Mouse (Mus musculus) embryonic facial prominence, embryonic 14.5 days (tissue): ENCODE data around the gene Ankrd39. TPM values are rescaled to one million over a fixed set of nuclear protein-coding genes. Genes with fewer than 3 reads are reported as not detected.

Experiments
- ATAC-seq: fragments of 200-750 bp; cut with Nextera tagmentation; 2 replicates; pipeline ENCODE4 v1.8.0; 2017; ENCODE audit warnings: low read depth, moderate number of reproducible peaks, moderate TSS enrichment
- DNase-seq: peaks from one replicate; pipeline ENCODE4 v3.0.0-alpha.2; 2015; ENCODE audit warnings: low spot score
- H3K27ac ChIP-seq: fragments of 300-500 bp; sonication (generic); replicated peaks from 2 replicates; pipeline ENCODE4 v1.5.1; 2014; ENCODE audit warnings: low read depth, mild to moderate bottlenecking, low read length, moderate library complexity
- H3K27me3 ChIP-seq: fragments of 300-500 bp; sonication (generic); replicated peaks from 2 replicates; pipeline ENCODE4 v1.6.1; 2014; ENCODE audit warnings: low read length; ENCODE audit not compliant: control insufficient read depth, insufficient read depth
- H3K36me3 ChIP-seq: fragments of 300-500 bp; sonication (generic); 2 replicates; pipeline ENCODE4 v1.6.1; 2014; ENCODE audit warnings: low read length, mixed read lengths; ENCODE audit not compliant: control insufficient read depth, insufficient read depth
- H3K4me1 ChIP-seq: fragments of 300-500 bp; sonication (generic); 2 replicates; pipeline ENCODE4 v1.6.1; 2014; ENCODE audit warnings: antibody characterized with exemption, low read length; ENCODE audit not compliant: control insufficient read depth, insufficient read depth
- H3K4me2 ChIP-seq: fragments of 300-500 bp; sonication (generic); 2 replicates; pipeline ENCODE4 v1.6.1; 2014; ENCODE audit warnings: low read depth, mild to moderate bottlenecking, low read length, moderate library complexity, mixed read lengths
- H3K4me3 ChIP-seq: fragments of 300-500 bp; sonication (generic); 2 replicates; pipeline ENCODE4 v1.5.1; 2014; ENCODE audit warnings: low read depth, mild to moderate bottlenecking, low read length
- H3K9ac ChIP-seq: fragments of 300-500 bp; sonication (generic); 2 replicates; pipeline ENCODE4 v1.6.1; 2014; ENCODE audit warnings: low read depth, mild to moderate bottlenecking, low read length, moderate library complexity, mixed read lengths
- H3K9me3 ChIP-seq: fragments of 300-500 bp; sonication (generic); 2 replicates; pipeline ENCODE4 v1.6.1; 2016; ENCODE audit warnings: low read length; ENCODE audit not compliant: control insufficient read depth
- WGBS: fragments of 180-500 bp; shearing (Covaris S2); extraction: QIAGEN DNeasy Blood & Tissue Kit; methylation state at CpG from one replicate; pipeline ENCODE4 v1.1.7; 2014; 5-methylcytosine and 5-hydroxymethylcytosine counted together
- polyA plus RNA-seq: library from polyadenylated mRNA; unstranded; fragments of >200 nt; fragmentation: Nextera tagmentation; extraction: Ambion mirVana; gene quantifications from 2 replicates; pipeline ENCODE4 v1.2.1, GENCODE M21; 2014

Ankrd39 gene
- polyA plus RNA-seq, 1 experiment from 2014 or later, result 19.5 TPM

DNA sequence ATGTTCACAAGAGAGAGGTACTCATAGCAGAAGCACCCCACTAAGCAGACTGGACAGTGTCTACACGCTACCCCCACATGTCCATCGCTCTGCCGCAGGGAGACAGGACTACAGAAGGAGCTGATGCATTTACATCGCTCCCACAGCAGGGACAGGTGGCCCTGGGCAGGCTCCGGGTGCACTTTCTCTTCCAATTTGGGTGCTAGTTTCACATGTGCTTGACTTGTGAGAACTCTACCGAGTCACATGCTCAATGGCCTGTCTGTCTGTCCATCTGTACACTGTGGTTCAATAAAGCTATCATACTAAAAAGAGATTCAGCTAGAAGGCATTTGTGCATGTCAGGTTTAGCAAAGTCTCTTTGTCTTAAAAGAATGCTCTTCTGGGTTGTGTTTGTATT is 40.6 kb upstream of the Ankrd39 start:
- Histone ChIP-seq H3K36me3 (no peaks in the 10 kb centered on the region), H3K27ac (peak overlapping the region; percentile 78), H3K4me3 (no peak overlapping the region), H3K4me1 (peaks cover 18% of the 10 kb centered on the region), H3K27me3 (no peaks in the 10 kb centered on the region), H3K4me2 (no peak overlapping the region), H3K9me3 (no peaks in the 10 kb centered on the region), H3K9ac (no peak overlapping the region)
- 83% methylated on average over 6 of the region's 6 CpGs for WGBS
- no peak for DNase-seq
- no peak for ATAC-seq

DNA sequence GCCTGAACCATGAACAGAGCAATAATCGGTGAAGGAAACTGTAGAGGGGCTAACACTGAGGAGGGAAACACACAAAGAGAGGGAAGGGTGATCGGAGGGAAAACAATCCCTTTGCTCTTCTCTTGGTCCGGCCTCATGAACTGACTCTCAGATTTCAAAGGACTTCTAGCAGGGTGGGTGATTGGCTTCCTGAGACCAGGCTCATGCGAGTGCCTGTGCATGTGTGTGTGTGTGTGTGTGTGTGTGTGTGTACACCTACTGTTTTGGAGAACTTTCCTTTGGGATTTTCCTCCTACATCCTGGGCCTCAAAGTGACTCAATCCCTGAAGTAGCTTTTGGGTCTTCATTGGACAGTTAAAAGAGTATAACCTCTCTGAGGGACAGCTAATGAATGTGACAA is 39.0 kb upstream of the Ankrd39 start:
- Histone ChIP-seq H3K4me2 (no peak overlapping the region), H3K27ac (no peak overlapping the region), H3K4me3 (no peak overlapping the region), H3K4me1 (peaks cover 20% of the 10 kb centered on the region), H3K36me3 (no peaks in the 10 kb centered on the region), H3K27me3 (no peaks in the 10 kb centered on the region), H3K9me3 (no peaks in the 10 kb centered on the region), H3K9ac (no peak overlapping the region)
- DNase-seq, result no peak
- 34% methylated on average over 4 of the region's 4 CpGs for WGBS
- ATAC-seq, result no peak

DNA sequence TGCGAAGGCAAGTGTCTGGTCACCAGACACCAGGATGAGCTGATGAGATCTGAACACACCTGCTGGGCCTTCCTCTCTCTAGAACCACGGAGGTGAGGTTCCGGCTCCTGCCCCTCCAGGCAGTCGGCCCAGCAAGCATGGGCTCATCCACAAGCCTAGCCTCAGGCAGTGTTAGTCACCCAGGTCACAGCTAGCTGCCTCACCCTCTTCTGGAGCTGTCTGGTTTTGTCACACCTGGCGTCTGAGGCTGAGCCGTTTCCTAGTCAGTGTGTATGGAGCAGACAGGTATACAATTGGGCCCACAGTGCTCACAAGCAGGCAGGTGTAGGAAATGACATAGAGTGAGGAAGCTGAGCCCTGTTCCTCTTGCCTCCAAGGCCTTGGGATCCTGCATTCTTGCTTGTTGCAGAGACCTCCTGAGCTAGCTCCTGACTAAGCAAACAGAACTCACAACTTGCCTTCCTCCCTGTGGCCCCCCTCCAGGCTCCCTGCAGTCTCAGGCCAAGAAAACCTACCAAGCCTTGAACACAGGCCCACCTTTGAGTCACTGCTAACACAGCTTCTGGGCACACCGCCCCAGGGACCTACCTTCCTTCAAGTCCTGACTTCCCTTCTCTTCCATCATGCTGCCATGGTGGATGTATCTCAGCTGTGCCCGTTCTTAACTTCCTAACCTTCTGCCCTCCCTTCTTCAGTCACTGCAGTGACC is 36.3 kb upstream of the Ankrd39 start:
- Histone ChIP-seq H3K9ac (no peak overlapping the region), H3K4me1 (peaks cover 34% of the 10 kb centered on the region), H3K4me3 (no peak overlapping the region), H3K4me2 (no peak overlapping the region), H3K27ac (no peak overlapping the region), H3K27me3 (no peaks in the 10 kb centered on the region), H3K9me3 (no peaks in the 10 kb centered on the region), H3K36me3 (no peaks in the 10 kb centered on the region)
- WGBS, result 72% methylated on average over 8 of the region's 8 CpGs
- ATAC-seq (no peak), DNase-seq (no peak)

- Histone ChIP-seq H3K27ac (no peak overlapping the region), H3K4me1 (peaks cover 25% of the 10 kb centered on the region)
- no peak for ATAC-seq
These were observed 35.0 kb upstream of the Ankrd39 start for GRCm38 (mm10) chr1:36582211-36582610.

GRCm38 (mm10) chr1:36581260-36581659 is 34.0 kb upstream of the Ankrd39 start:
- DNase-seq (no peak), ATAC-seq (no peak)
- Histone ChIP-seq H3K36me3 (no peaks in the 10 kb centered on the region), H3K4me3 (no peak overlapping the region), H3K9me3 (no peaks in the 10 kb centered on the region), H3K27me3 (no peaks in the 10 kb centered on the region), H3K4me2 (no peak overlapping the region), H3K27ac (peak overlapping the region; percentile 88), H3K9ac (no peak overlapping the region), H3K4me1 (peaks cover 25% of the 10 kb centered on the region)
- WGBS, result 73% methylated on average over 5 of the region's 5 CpGs

More at GRCm38 (mm10) chr1:36582211-36582610, 35.0 kb upstream of the Ankrd39 start:
- Histone ChIP-seq H3K9ac (no peak overlapping the region), H3K9me3 (no peaks in the 10 kb centered on the region), H3K4me2 (no peak overlapping the region), H3K4me3 (no peak overlapping the region), H3K27me3 (no peaks in the 10 kb centered on the region), H3K36me3 (no peaks in the 10 kb centered on the region)
- 64% methylated on average over 8 of the region's 8 CpGs for WGBS
- no peak for DNase-seq

- Histone ChIP-seq H3K27me3 (no peaks in the 10 kb centered on the region), H3K27ac (peak overlapping the region; percentile 88), H3K36me3 (no peaks in the 10 kb centered on the region), H3K4me1 (peaks cover 29% of the 10 kb centered on the region), H3K9me3 (no peaks in the 10 kb centered on the region), H3K4me3 (peak overlapping the region; percentile 16), H3K9ac (peak overlapping the region; percentile 14), H3K4me2 (peak overlapping the region; percentile 47)
- DNase-seq, result peak; percentile 95
- ATAC-seq, result peak; percentile 96
- WGBS, result 3% methylated on average over 17 of the region's 17 CpGs
These were observed 33.4 kb upstream of the Ankrd39 start for GRCm38 (mm10) chr1:36580384-36581207.

- 11% methylated on average over 6 of the region's 6 CpGs for WGBS
- Histone ChIP-seq H3K4me1 (peaks cover 29% of the 10 kb centered on the region), H3K9ac (peak overlapping the region; percentile 14), H3K27me3 (no peaks in the 10 kb centered on the region), H3K27ac (peak overlapping the region; percentile 88), H3K9me3 (no peaks in the 10 kb centered on the region), H3K36me3 (no peaks in the 10 kb centered on the region), H3K4me2 (peak overlapping the region; percentile 47), H3K4me3 (no peak overlapping the region)
- peak; percentile 76 for ATAC-seq
- no peak for DNase-seq
These were observed 32.7 kb upstream of the Ankrd39 start for GRCm38 (mm10) chr1:36579974-36580383.

- peaks cover 46% of the 10 kb centered on the region for H3K4me1 ChIP-seq
- no peak overlapping the region for H3K4me2 ChIP-seq
- no peak for DNase-seq
- no peaks in the 10 kb centered on the region for H3K9me3 ChIP-seq
- no peak overlapping the region for H3K4me3 ChIP-seq
- no peaks in the 10 kb centered on the region for H3K27me3 ChIP-seq
- H3K9ac ChIP-seq, result no peak overlapping the region
- H3K36me3 ChIP-seq, result no peaks in the 10 kb centered on the region
- no peak overlapping the region for H3K27ac ChIP-seq
- WGBS, result 55% methylated on average over 6 of the region's 6 CpGs
- no peak for ATAC-seq
These were observed 29.9 kb upstream of the Ankrd39 start for GRCm38 (mm10) chr1:36576991-36577675.
